Mouse (Mus musculus): ENCODE measurements around the gene Adam12. TPM values are rescaled to one million over a fixed set of nuclear protein-coding genes. Genes with fewer than 3 reads are reported as not detected.
"Not testable (repeated sequence)": the region's sequence is repeated elsewhere in the genome, so short reads cannot be mapped to it uniquely, and the experiment has no call there.

The Adam12 gene
- total RNA-seq, 1 experiment from 2014 or later: 0.05 TPM

DNA sequence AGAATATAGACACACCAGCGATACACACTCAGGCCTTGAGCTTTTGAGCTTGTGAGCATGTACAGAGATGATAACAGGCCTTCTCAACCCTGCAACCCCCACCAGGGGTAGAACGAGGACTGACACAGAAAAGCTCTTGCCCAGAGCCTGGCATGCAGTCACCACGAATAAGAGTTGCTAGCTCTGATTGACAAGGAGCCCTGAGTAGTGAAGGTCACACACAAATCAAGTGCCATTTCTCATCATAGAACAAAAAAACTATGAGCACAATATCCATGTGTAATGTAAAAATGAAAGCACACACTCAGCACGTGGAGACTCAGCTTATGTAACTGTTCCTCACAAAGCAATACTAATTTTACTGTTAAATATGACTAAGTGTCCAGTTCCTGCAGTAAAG, 340.1 kb downstream of the Adam12 start:
- no peak for ATAC-seq (replicated peaks; ENCODE audit: low read depth, poor library complexity, severe bottlenecking)

DNA sequence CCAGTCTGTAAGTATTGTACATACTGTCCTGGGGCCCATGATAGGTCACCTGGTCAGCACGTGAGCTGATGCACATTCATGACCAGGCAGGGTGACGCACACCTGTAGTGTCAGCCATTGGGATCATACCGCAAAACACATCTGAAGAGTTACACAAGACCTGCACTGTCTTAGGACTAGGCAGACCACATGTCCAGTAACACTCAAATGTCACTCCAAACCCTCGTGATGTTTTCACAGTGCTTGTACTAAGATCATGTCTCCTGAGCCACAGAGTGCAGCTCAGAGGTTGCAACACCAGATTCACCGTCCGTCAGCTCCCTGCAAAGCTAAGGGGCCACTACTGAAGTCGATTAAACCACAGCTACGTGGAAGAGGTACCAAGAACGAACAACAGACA, 340.6 kb downstream of the Adam12 start:
- ATAC-seq (replicated peaks; ENCODE audit: low read depth, poor library complexity, severe bottlenecking): no peak

DNA sequence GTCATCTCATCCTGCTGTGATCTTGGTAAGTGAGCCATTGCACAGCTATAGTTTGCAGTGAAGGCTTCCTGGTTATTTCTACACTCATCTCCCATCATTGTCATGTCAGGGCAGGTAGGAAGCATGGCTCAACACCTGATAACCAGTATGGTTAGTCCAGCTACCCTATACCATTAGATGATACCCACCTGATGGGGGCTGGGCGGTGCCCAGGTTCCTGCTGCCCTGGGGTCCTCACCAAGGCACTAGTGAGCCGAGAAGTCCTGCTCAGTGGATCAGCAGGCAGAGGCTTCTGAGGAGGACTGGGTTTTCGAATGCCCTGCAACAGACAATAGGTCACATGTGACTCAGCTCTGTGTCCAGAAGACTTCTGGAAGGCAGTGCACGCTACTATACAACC, 342.0 kb downstream of the Adam12 start:
- no peak for ATAC-seq (replicated peaks; ENCODE audit: low read depth, poor library complexity, severe bottlenecking)

DNA sequence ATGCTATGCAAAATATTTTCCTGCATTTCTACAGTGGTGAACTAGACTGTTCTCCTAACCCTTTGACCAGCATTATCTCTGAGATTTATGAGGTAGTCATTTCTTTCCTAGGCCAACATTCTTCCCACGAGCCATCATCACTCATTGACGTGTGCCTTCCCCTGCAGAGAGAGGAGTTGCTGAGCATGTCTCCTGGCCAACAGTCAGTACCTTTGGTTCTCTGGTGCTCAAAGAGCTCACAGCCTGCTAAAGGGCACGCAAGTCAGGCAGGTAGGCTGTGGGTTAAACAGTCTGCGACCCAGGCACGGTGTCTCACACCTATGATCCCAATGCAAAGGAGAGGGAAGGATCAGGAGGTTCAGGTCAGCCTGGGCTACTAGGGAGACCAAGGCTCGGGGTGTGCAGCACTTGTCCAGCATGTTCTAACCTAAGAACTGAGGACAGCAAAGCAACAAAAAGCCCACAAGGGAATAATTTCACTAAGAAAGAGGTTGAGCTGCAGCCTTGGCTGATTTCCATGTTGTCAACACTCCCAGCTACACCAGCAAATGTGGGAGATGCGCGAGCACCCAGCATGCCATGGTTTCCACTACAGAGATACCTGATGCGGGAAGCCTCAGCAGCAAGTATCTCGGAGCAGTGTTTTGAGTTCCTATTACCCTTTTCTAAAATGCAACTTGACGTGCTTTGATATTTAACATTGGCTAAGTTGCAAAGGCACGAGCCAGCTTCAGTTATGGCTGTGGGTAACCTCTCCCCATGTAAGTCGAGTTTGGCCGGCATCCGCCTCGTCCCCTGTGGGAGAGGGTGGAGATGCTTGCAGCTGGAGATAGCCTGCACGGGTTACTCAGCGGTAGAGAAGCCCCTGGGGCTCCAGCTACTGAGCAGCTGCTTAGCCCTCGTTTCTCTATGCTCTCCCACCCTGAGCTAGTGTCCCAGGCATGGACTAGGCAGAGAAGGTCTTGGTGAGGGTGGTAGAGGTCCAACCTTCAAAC, 342.7 kb downstream of the Adam12 start:
- no peak for ATAC-seq (replicated peaks; ENCODE audit: low read depth, poor library complexity, severe bottlenecking)

DNA sequence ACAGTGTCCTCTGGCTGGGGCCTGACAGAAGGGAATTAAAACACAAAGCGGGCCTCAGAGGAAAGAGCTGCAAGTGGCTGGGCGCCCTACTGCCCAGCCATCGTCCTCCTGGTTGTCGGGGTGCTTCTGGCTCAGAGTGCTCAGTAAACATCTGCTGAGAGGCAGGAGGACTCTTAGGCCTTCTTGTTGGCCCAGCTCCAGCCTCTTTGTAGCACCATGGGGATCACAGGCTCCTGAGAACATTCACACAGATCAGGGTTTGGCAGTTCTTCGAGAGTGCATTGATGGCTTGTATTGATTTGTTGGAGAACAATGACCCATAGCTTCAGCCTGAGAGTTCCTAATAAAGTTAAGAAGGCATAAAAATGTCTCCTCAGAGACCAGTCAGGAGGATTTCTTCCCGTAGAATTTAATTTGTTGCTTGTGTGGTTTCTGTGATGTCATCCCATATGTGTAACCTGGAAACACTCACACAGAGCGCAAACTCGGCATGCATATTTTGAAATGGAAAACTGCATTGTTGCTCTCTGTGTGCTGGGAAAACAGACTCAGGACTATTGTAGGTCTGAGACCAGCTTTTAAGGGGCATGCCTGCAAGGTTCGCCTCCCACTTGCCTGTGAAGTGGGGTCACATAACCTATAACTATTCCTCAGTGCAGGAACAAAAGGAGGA, 347.1 kb downstream of the Adam12 start:
- not testable (repeated sequence) for ATAC-seq (replicated peaks; ENCODE audit: low read depth, poor library complexity, severe bottlenecking)

DNA sequence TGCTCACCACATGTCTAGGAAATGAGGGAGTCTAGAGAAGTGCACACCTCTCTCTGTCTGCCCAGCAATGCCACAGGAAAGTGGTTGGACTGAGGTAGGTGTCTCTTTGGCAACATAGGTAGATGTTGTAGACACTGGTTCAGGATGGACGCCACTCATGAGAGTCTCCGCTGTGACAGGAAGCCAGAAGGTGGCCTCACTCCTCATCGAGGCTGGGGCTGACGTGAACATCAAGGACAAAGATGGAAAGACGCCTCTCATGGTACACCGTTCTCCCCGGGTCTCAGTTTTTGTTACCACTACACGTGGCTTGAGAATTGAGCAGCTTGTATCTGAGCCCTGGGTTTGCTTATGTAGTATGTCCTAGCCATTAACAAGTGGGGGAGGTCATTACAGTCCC, 352.2 kb downstream of the Adam12 start:
- ATAC-seq (replicated peaks; ENCODE audit: low read depth, poor library complexity, severe bottlenecking): no peak

DNA sequence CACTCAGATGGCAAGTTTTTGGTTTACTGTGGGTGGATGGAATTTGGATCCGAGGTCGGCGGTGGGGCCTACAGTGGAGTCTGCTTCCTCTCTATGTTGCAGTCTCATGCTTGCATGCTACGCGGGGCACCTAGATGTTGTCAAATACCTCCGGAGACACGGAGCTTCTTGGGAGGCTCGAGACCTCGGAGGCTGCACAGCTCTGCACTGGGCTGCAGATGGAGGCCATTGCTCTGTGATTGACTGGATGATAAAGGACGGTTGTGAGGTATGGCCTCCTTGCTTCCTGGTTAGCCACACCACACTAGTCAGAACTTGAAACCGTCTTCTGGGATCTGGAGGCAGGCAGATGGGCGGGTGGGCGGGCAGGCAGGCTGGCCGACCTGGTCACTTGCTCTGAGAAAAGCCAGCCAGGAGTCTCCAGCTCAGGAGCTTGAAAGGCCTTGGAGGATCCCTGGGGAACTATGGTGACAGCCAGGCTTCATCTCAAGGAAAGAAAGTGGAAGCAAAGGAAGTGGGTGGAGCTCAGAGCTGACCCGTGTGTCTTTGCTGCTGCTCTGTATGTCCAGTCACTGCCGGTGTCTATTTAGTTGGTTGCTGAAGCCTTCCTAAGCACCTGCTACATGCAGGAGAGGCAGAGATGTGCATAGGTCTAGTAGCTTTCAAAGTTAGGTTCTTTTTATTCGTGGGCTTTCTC, 355.2 kb downstream of the Adam12 start:
- ATAC-seq (replicated peaks; ENCODE audit: low read depth, poor library complexity, severe bottlenecking): no peak

DNA sequence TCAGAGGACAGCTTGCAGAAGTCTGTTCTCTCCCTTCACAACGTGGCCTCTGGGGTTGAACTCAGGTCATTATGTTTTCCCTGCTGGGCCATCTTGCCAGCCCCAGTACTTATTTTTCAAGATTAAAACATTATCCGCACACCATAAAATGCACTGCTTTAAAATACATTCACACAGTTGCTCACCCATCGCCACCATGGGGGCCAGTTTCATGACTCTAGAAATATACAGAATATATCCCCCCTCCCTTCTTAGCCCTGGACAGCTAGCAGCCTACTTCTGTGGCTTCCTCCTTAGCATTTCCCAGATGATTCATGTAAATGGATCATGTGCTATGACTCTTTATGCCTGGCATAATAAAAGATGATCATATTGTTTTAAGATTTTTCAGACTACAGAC, 355.8 kb downstream of the Adam12 start:
- ATAC-seq (replicated peaks; ENCODE audit: low read depth, poor library complexity, severe bottlenecking): no peak

GRCm38 (mm10) chr7:133872701-133873100, 359.2 kb downstream of the Adam12 start:
- no peak for ATAC-seq (replicated peaks; ENCODE audit: low read depth, poor library complexity, severe bottlenecking)

DNA sequence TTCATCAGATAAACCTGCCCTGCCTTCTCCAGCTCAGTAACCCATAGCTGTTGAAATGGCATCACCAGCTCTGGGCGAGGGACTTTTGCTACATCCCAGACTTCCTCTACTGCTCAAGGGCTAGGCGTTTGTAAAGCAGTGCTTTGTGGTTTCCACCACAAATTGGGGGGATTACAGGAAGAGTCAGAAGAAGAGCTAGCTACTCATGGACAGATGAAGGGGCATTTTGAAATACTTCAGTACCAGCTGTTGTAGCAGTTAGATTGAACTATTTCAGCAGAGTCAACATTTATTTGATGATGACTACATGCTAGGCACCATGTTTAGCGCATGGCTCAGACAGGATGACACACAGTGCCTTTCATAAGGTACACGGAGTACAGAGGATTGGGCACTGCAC, 361.7 kb downstream of the Adam12 start:
- ATAC-seq (replicated peaks; ENCODE audit: low read depth, poor library complexity, severe bottlenecking): no peak

DNA sequence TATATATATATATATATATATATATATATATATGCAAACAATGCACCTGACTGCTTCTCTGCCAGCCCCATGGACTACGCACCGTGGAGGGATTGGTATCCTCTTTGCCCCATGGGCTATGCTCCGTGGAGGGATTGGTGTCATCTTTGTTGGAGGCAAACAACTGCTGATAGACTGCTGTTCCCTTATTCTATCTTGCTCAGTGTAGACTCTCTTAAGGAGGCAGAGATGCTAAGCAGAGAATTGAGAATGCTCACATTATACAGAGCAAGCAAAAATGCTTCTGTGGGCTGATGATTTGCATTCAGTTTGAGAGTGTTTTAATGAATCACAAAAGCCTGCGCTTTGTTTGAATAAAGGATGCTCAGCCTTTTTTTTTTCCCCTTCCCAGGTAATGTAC, 368.3 kb downstream of the Adam12 start:
- ATAC-seq (replicated peaks; ENCODE audit: low read depth, poor library complexity, severe bottlenecking): no peak

GRCm38 (mm10) chr7:133863151-133863550, 368.8 kb downstream of the Adam12 start:
- ATAC-seq (replicated peaks; ENCODE audit: low read depth, poor library complexity, severe bottlenecking): no peak

GRCm38 (mm10) chr7:133862723-133863122, 369.2 kb downstream of the Adam12 start:
- ATAC-seq (replicated peaks; ENCODE audit: low read depth, poor library complexity, severe bottlenecking): no peak

DNA sequence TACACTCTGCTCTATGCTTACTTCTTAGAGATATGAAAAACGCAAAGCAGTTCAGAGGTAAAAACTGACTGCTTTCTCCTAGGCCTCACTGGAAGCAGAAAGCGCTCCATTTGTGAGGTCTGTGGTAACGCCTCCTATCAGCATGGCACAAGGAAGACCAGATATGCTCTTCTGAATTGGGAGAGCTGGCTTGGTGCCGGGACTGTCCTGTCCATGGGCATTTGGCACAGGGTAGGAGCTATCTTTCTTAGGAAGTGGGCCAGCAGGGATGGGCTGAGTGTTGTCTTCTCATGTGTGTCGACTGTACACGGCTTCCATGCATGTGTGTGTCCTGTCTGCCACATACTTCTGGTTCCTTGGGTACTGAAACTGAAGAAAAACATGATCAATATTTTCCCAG, 369.7 kb downstream of the Adam12 start:
- no peak for ATAC-seq (replicated peaks; ENCODE audit: low read depth, poor library complexity, severe bottlenecking)

DNA sequence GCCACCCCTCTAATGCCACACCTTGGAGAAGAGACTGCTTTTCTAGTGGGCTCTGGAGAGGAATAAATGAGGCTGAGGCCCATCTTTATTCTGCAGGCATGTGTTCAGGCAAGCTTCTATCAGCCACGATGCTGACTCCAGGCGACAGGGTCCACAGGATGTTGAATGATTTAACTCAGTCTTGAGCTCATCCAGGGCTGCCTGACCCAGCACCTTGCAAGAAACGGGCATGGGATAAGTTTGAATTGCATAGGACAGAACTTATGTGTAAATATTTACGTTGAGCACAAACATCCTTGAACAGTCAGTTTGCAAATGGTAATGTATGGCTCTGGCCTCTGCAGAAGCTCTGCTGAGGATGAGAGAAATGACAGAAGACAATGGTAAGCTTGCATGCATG, 372.4 kb downstream of the Adam12 start:
- ATAC-seq (replicated peaks; ENCODE audit: low read depth, poor library complexity, severe bottlenecking): no peak

GRCm38 (mm10) chr7:133858506-133858905, 373.4 kb downstream of the Adam12 start:
- ATAC-seq (replicated peaks; ENCODE audit: low read depth, poor library complexity, severe bottlenecking): no peak

DNA sequence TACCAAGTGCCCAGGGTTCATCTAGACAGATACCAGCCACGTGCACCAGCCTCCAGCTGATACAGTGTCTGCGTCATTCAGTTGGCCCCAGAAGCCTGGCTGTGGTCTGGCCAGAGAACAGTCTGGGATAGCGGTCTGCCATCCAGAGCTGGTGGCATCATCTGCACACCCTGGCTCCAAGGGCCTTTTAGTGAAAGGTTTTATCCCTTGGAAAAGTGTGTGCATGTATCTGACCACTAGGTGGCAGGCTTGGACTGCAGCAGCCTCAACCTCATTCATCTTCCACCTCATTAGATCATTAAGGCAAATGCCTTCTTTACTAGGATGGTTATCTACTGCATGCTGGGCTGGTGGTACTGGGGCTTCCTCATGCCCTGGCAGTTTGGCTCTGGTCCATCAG, 375.7 kb downstream of the Adam12 start:
- peak; percentile 93 for ATAC-seq (replicated peaks; ENCODE audit: low read depth, poor library complexity, severe bottlenecking)

DNA sequence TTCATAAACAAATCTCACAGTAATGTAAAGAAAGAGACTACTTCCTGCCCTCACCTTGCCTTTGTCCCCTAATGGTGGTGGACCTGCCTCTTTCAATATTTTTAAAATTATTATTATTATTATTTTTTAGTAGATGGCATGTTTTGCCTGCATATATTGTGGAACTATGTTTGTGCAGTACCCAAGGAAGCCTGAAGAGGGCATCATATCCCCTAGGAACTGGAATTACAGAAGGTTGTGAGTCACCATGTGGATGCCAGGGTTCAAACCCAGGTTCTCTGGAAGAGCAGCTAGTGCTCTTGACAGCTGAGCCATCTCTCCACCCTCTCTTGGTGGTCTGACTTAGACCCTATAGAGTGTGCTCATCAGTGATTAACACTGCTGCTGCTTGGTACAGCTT, 381.2 kb downstream of the Adam12 start:
- 0 out of 2 replicates have a peak, but pooled peaks have one; percentile 42 for ATAC-seq (replicated peaks; ENCODE audit: low read depth, poor library complexity, severe bottlenecking)

DNA sequence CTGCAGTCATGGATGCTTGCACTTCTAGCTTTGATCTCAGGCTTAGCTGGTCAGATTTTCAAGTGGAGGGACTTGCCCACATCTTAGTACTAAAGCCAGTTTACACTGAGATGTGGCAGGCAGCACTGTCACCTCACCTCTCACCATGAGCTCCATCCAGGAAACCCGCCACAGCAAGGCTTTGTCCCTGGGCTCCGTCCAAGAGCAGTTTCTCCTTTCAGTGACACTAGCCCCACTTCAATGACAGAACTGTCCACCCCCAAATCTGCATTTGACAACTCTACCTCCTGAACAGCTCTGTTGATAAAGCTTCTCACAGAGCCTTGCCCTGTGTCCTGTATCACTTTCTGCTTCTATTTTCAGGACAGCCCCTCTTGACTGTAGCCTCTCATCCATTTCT, 383.8 kb downstream of the Adam12 start:
- ATAC-seq (replicated peaks; ENCODE audit: low read depth, poor library complexity, severe bottlenecking): no peak

- no peak for ATAC-seq (replicated peaks; ENCODE audit: low read depth, poor library complexity, severe bottlenecking)
These were observed 384.8 kb downstream of the Adam12 start for GRCm38 (mm10) chr7:133847175-133847574.

DNA sequence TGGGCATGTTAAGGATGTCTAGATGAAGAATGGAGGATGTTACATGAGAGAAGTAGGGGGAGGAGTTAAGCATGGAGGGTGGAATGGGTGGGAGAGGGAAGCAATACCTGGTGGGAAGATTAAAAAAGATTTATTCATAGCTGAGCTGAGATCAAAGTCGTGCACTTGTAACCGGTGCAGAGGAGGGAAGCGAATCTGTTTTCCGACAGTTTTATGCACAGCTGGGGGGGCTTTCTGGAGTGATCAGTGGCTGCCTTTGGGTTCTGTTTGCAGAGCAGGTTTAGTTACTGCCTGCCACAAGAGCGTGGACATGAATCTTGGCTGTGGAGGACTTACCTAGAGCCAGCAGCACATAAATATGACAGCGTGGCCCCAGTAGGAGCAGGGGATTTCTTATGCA, 389.9 kb downstream of the Adam12 start:
- ATAC-seq (replicated peaks; ENCODE audit: low read depth, poor library complexity, severe bottlenecking): no peak
